Mouse (Mus musculus) brain, embryonic 14.5 days (tissue): Measurements from ENCODE around the gene Higd1c. TPM values are rescaled to one million over a fixed set of nuclear protein-coding genes. Genes with fewer than 3 reads are reported as not detected.
A peak's percentile ranks its signal among the peaks of the same experiment; 100 is the strongest.
"Not testable (repeated sequence)": the region's sequence is repeated elsewhere in the genome, so short reads cannot be mapped to it uniquely, and the experiment has no call there.

Source experiments
- DNase-seq: peaks from one replicate; pipeline ENCODE4 v3.0.0-alpha.2; 2011; ENCODE audit warnings: low read depth
- CTCF ChIP-seq: fragments of 200-500 bp; IDR thresholded peaks from 2 replicates; pipeline ENCODE4 v1.5.1; 2012; ENCODE audit warnings: inconsistent platforms, mild to moderate bottlenecking, moderate library complexity, borderline replicate concordance; ENCODE audit not compliant: insufficient read depth, insufficient read length; ENCODE audit errors: extremely low read depth
- POLR2A ChIP-seq: fragments of 200-500 bp; IDR thresholded peaks from 2 replicates; pipeline ENCODE4 v1.6.1; 2012; ENCODE audit warnings: mild to moderate bottlenecking, inconsistent platforms, borderline replicate concordance; ENCODE audit not compliant: poor library complexity, insufficient read depth, insufficient read length, severe bottlenecking; ENCODE audit errors: extremely low read depth
- polyA plus RNA-seq: library from polyadenylated mRNA; depleted of rRNA; stranded (reverse); fragments of >200 nt; gene quantifications from 2 replicates; pipeline ENCODE4 v1.2.3, GENCODE M21; 2012; rRNA removed

Gene Higd1c
- polyA plus RNA-seq, result not detected in 2 replicates

DNA sequence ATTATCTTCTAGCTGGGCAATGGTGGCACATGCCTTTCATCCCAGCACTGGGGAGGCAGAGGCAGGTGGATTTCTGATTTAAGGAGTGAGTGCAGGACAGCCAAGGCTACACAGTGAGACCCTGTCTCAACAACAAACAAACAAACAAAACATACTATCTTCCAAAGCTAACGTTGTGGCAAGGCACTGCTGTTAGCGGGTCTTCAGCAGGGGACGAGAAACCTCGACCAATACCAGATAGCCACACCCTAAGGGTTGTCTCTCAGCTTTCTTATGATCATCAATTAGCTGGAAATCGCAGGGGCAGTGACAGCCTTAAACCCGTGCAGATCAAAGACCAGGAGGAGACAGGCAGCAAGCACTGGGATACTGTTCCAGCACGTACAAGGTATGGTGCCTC is at the start of gene Higd1c:
Higd1c (plus strand) TSS at position 301 of the 400 bp plus-strand sequence.
- TF ChIP-seq POLR2A (no peak), CTCF (no peak)
- DNase-seq, result no peak

DNA sequence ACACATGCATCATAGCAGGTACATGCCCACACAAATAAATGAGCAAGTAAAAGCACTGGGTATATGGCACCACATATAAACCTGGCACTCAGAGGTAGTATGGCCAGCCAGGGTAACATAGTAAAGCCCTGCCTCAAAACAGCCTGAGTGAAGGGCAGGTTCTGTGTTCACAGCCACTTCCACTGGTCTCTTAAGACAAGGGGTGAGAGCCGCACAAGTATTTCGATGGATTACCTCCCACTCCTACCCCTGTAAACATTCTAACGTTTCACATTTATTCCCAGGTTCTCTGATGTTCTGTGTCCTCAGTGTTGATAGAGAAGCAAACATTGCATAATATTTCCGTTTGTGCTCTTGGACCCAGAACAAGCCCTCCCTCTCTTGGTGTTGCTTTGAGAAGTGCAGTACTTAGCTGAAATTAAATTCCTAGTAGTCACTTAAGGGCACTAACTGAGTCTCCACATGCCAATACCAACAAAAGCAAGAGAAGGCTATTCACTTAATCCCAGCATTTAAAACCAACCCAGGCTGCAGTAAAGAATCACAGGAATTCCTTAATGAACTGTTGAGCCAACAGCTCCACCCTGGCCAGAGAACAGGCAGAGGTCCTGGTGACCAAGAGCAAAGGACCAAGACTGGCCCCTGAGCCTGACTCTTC is 46.2 kb upstream of the Higd1c start:
- DNase-seq, result not testable (repeated sequence)

DNA sequence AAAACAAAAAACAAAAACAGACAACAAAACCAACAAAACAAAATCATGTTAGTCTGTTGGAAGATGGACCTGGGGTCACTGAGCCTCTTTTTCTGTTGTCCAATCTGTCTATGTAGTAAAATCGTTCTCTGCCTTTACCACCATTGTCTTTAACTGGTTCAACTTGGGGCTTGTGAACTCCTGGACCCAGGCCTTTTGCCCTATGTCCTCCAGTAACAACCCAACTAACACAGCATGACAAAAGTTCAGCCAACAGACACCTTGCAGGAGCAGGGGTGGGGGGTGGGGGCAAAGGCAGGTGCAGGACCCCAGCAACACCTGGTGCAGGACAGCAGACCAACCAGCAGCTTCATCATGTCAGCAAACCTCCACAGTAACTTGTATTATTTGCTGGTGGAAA is 44.5 kb upstream of the Higd1c start:
- no peak for TF ChIP-seq POLR2A
- no peak for TF ChIP-seq CTCF

DNA sequence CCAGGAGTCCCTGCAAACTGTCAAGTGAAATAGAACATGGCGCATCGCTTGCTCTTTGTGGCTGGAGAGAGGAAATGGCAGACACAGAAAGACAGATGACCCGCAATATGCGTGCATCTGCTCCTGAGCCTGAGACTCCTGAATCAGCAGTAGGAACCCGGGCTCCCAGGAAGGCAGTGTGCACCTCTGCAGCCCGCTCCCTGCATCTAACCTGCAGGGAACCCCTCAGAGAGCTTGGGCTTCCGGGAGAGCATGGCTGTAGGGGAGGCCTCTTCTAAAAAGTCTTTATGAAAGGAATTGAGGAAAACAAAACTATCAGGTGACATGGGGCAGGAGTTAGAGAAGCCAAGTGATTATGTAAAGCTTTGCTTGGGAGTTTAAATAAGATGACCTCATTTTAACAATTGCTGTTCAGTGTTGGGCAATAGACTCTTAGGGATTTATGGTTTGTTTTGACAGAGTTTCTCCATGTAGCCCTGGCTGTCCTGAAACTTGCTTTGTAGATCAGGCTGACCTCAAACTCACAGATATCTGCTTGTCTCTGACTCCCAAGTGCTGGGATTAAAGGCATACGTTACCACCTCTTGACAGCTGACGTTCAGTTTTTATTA is 43.9 kb upstream of the Higd1c start:
- TF ChIP-seq CTCF (no peak), POLR2A (no peak)

More for the DNA sequence above, 44.5 kb upstream of the Higd1c start:
- no peak for DNase-seq

DNA sequence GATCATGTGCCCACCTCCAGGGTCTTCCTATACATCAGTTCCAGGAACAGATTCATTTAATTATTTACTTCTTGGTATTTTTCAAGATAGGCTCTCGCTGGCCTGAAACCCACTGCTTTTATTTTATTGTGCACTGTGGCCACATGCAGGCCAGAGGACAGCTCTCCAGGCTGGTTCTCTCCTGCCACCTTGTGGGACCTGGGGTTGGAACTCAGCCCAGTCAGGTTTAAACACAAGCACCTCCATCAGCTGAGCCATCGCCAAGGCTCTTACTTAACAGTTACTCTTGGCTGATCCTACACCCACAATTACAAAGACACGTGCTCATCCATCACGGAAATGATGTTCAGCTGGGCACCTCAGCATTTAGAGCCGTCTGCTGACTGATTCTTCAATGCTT is 43.2 kb upstream of the Higd1c start:
- DNase-seq, result peak; percentile 21
- TF ChIP-seq CTCF, result peak; percentile 35; the same call in 1 of the 2 replicates
- no peak for TF ChIP-seq POLR2A

More for the DNA sequence above, 43.9 kb upstream of the Higd1c start:
- DNase-seq, result no peak

DNA sequence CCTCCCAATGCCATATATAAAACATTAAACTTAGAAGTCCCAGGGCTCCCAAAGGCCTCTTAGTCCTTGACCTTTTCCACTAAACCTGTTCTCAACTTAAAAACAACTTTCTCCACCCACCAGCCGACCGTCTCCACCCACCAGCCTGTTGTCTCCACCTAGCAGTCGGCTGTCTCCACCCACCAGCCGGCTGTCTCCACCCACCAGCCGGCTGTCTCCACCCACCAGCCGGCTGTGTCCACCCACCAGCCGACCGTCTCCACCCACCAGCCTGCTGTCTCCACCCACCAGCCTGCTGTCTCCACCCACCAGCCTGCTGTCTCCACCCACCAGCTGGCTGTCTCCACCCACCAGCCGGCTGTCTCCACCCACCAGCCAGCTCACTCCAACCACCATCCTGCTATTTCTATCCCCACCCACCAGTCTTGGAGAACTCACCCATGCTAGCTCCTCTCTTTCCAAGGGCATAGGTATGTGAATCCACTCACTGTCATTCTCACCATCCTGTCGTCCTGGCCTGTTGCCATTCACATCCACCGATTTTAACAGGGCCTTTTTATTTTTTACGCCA is 40.2 kb upstream of the Higd1c start:
- no peak for DNase-seq
- TF ChIP-seq POLR2A (no peak), CTCF (no peak)

DNA sequence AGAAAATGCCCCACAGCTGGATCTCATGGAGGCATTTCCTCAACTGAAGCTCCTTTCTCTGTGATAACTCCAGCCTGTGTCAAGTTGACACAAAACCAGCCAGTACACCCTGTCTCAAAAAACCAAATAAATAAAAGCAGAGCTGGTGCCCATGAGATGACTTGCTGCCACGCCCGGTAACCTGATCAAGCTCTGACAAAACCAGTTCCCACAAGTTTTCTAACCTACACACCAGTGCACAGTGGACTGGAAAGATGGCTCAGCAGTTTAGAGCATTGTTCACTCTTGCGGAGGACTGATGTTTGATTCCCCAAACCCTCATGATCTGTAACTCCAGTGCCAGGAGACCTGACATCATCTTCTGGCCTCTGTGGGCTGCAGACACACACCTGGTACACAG is 39.1 kb upstream of the Higd1c start:
- TF ChIP-seq CTCF (no peak), POLR2A (no peak)
- DNase-seq, result no peak

DNA sequence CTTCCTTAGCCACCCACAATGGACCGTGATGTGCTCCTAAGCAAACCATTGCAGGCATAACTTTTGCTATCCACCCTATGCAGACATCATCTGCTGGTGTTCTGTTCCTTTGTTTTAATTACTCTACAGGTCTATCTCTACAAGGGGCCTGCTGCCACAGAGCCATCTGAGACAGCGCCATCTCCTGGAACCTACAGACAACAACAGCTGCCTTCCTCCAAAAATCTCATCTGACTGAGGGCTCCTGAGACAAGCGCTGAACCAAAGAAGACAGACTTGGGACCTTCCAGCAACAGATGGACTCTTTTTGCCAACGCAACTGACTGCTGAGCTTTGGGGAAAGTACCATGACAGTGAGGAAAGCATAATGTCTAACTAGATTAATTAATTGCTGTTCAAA is 36.3 kb upstream of the Higd1c start:
- not testable (repeated sequence) for DNase-seq

DNA sequence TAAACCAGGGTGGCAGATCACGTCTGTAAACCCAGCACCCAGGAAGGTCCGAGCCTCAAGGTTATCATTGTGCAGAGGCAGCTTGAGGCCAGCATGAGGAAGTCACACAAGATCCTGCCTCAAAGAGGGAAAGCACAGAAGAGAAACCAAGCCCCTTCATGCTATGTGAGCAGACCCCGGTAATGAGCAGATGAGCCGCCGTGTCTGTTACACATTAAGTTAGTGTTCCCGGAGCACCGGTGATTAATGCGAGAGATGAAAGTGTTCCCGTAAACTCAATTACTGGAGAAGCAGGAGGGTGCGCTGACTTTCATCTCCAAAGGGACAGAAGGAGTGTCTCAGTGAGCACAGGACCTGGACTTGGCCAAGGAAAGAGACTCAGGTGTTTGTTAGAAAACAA is 35.0 kb upstream of the Higd1c start:
- not testable (repeated sequence) for DNase-seq

DNA sequence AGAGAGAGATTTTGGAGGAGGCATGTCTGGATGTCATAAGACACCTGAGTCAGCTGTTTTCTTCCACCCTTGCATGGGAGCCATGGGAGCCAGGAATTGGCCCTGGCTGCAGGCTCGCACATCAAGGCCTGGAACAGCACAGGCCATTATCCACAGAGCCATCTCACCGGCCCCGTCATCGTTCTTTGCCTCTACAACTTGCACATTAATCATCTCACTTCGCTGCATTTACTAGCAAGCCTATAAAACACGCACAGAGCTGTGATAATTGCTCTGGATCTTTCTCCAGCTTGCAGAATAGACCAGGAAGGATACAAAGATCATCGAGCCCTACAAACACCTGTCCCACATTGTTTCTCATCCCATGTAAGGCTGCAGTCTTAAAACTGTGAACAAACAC is 33.6 kb upstream of the Higd1c start:
- DNase-seq, result no peak
- TF ChIP-seq POLR2A, result no peak

DNA sequence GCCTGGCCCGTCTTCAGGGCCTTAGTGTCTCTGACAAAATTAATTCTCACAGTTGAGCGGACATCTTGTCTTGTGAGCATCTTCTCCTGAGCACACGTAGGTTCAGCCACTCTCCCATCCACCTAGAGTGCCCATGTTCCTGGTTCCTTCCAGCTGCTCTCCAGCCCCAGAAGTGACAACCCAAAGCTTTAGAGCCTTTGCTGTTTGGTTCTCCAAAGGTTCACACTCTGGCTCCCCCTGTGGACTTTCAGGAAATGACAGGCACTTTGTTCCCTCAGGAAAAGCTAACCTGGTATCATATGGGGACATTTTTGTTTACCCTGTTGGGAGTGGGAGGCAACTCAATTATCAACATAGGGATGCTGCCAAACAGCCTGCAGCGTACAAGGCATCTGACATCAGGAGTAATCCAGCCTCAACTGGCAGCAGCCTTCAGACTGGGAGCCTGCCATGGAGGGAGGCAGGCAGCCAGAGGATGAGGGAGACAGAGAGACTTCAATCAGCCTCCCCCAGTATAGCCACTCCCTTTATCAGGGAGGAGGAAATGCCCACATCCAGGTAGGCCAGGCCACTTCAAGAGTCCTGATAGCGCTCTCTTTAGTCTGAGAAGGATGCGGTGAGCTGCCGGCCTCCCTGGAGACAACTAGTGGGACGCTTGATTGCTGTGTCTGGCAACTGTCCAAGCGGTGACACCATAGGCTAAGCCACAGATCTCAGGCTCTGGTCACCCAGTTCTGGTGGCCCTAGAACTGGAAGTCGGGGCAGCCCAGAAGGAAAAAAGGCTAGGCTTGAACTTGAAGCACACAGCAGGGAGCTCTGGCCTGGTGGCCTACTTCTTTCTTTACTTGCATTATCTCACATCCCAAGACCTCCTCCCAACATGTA is 32.0 kb upstream of the Higd1c start:
- not testable (repeated sequence) for DNase-seq

DNA sequence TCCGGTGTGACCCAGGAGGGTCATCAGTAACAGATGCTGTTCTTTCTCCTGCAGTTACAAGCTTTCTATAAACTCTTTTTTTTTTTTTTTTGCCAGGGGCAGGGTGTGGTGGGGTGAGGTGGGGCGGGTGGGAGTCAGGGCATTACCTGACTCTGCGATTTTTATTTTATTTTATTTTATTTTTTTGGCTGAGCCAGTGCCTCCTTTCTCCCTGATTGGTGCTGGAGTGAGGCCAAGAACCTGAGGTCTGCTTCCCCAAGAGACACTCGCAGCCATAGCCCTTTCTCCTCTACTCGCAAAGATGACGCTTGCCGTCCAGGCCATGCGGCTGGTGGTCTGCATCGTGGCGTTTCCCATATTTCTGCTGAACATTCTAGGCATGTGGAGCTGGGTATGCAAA is 29.7 kb upstream of the Higd1c start, which contains the start of gene Mettl7a3:
Mettl7a3 (plus strand) TSS at position 301 of the 400 bp plus-strand sequence.
- no peak for DNase-seq
- no peak for TF ChIP-seq POLR2A
- TF ChIP-seq CTCF, result no peak

DNA sequence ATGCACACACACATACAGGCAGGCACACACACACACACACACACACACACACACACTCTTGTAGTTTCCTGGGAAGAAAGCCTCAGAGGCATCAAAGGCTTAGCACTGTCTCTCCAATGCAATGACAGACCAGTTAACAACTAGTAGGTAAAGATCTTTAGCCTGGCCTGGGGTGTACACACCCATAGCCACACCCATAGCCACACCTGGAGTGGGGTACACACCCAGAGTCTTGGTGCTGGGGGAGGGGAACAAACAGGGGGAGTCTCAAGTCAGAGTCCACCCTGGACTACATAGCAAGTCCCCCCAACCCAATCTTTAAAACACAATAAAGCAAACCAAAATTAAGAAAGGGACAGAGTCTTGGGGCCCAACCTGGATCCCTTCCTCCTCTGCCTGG is 27.0 kb upstream of the Higd1c start:
- DNase-seq, result not testable (repeated sequence)

DNA sequence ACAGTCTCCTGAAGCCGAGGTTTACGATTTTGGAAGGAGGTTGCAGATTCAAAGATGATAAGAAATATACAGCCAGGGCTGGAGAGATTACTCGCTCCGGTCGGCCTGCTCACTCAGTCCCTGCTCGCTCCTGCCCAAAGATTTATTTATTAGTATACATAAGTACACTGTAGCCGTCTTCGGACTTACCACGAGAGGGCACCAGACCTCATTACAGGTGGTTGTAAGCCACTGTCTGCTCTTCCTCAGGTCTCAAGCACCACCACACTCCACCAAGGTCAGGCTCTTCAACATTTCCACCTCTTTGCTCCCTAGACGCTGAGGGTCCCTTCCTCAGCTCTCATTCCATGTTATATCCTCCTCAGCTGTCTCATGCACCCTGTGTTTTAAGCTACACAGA is 26.5 kb upstream of the Higd1c start:
- DNase-seq, result peak; percentile 78
- 0 out of 2 replicates have a peak, but pooled peaks have one; percentile 18 for TF ChIP-seq CTCF

DNA sequence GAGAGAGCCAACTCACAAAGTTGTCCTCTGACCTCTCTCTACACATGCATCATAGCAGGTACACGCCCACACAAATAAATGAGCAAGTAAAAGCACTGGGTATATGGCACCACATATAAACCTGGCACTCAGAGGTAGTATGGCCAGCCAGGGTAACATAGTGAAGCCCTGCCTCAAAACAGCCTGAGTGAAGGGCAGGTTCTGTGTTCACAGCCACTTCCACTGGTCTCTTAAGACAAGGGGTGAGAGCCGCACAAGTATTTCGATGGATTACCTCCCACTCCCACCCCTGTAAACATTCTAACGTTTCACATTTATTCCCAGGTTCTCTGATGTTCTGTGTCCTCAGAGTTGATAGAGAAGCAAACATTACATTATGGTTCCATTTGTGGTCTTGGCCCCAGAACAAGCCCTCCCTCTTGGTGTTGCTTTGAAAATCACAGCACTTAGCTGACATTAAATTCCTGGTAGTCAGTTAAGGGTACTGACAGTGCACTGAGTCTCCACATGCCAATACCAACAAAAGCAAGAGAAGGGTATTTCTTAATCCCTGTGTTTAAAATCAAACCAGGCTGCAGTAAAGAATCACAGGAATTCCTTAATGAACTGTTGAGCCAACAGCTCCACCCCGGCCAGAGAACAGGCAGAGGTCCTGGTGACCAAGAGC is 22.9 kb upstream of the Higd1c start:
- DNase-seq, result not testable (repeated sequence)
